Mouse (Mus musculus): ENCODE results near the gene Gm14409. TPM values are rescaled to one million over a fixed set of nuclear protein-coding genes. Genes with fewer than 3 reads are reported as not detected.
"Not testable (repeated sequence)": the region's sequence is repeated elsewhere in the genome, so short reads cannot be mapped to it uniquely, and the experiment has no call there.

The Gm14409 gene
- 0.04 TPM for polyA plus RNA-seq (2012; fragmentation: generic; extraction: Trizol)
- long read RNA-seq, experiment 1 = 0 reads
- long read RNA-seq, experiment 2, partial matches to known transcripts = 0 of 1 reads
- long read RNA-seq, experiment 2, other reads (novel, unspliced or antisense) = 1 of 1 reads

DNA sequence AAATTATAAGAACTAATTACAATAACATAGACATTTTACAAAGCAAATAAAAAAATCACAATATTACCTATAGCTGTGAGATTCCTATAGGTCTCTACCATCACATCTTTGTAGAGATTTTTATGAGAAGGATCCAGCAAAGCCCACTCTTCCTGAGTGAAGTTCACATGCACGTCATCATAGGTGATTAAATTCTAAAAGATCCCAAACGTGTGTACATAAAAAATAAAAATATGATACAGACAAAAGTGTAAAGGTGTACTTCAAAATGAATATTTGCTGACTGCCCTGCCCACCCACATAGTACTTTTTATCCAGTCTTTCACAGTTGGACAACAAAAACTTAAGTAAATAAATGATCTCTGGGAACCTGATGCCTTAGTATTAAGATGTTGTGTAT, at the start of gene Gm14409:
Gm14409 (minus strand) TSS at position 101 of the 400 bp plus-strand sequence.
- not testable (repeated sequence) for H3K27me3 ChIP-seq (ENCODE audit: control insufficient read depth, insufficient read depth, insufficient read length); H3K4me3 ChIP-seq (ENCODE audit: insufficient read depth, poor library complexity, severe bottlenecking); H3K79me3 ChIP-seq (ENCODE audit: low read depth); H3K79me2 ChIP-seq (ENCODE audit: control insufficient read depth, insufficient read depth); H3ac ChIP-seq (ENCODE audit: control insufficient read depth, insufficient read length, low read depth); H3K36me3 ChIP-seq (ENCODE audit: control insufficient read depth, insufficient read depth)

DNA sequence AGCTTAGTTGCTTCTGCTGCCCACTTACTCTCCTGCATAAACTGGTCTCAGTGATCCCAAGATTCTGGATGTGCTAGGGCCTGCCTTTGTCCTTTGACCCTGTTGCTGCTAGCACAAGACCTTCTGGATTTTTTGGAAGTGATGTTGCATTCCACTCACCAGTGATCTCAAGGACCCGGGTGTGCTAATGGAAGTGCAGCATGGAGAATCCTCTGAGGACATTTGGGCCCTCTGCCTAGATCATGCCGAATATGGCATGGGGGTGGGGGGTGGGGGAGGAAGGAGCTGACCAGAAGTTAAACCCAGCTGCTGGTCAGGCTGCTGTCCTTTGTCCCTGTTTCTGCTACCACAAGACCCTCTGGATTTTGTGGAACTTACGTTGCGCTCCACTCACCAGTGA, 42.8 kb upstream of the Gm14409 start:
- not testable (repeated sequence) for H3ac ChIP-seq (ENCODE audit: control insufficient read depth, insufficient read length, low read depth); H3K27me3 ChIP-seq (ENCODE audit: control insufficient read depth, insufficient read depth, insufficient read length); H3K36me3 ChIP-seq (ENCODE audit: control insufficient read depth, insufficient read depth); H3K79me3 ChIP-seq (ENCODE audit: low read depth); H3K79me2 ChIP-seq (ENCODE audit: control insufficient read depth, insufficient read depth); H3K4me3 ChIP-seq (ENCODE audit: insufficient read depth, poor library complexity, severe bottlenecking)

DNA sequence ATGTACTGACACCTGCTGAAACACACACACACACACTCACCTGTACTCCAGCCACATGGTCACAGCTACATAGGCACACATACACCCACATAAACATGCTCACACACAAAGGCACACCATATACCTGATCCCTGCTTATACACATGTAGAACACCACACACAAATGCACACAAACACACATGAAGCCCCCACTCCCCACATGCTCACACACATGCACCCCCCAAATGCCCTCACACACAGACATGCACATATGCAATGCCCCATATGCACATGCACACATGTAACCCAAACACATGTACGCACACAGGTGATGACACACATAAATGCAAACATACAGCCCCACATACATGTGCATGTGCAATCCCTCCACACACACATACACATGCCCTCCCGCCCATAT, 38.1 kb upstream of the Gm14409 start:
- not testable (repeated sequence) for H3ac ChIP-seq (ENCODE audit: control insufficient read depth, insufficient read length, low read depth); H3K36me3 ChIP-seq (ENCODE audit: control insufficient read depth, insufficient read depth); H3K4me3 ChIP-seq (ENCODE audit: insufficient read depth, poor library complexity, severe bottlenecking); H3K79me2 ChIP-seq (ENCODE audit: control insufficient read depth, insufficient read depth); H3K27me3 ChIP-seq (ENCODE audit: control insufficient read depth, insufficient read depth, insufficient read length); H3K79me3 ChIP-seq (ENCODE audit: low read depth)

DNA sequence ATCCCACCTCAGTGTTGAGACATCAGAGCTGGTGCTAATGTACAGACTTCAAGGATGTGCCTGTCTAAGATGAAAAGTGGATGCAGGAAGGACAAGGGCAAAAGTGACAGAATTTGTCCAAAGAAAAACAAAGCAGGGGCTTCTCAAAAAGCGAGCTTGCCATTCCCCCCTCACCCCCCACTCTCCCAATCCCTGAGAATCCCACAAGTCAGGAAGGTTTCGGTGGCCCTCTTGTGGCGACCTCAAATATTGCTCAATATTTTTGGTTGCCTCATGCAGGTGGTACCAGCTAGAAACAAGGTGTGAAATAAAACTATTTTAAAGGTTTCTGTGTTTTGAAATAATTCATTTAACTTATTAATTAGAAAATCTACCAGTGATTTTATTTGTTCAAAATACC, 16.9 kb upstream of the Gm14409 start:
- not testable (repeated sequence) for H3K79me3 ChIP-seq (ENCODE audit: low read depth); H3K36me3 ChIP-seq (ENCODE audit: control insufficient read depth, insufficient read depth)

DNA sequence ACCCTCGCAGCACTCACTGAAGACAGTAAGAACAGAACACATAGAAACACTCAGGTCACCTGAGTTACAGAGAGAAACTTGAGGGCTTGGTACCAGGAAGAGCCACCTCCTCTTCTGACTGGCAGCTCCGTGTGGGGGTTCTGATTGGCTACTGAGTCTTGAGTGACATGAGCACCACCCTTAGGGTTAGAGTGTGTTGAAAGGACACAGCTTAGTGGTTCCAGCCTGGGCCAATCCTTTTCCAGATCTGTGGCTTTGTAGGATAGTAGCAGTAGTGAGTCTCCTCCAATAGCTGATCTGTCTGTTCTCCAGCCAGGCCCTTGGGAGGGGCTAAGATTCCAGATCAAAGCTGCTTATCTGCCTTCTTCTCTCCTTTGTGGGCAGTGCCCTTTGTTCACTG, 10.9 kb upstream of the Gm14409 start:
- not testable (repeated sequence) for H3K79me3 ChIP-seq (ENCODE audit: low read depth); H3K4me3 ChIP-seq (ENCODE audit: insufficient read depth, poor library complexity, severe bottlenecking); H3K27me3 ChIP-seq (ENCODE audit: control insufficient read depth, insufficient read depth, insufficient read length); H3ac ChIP-seq (ENCODE audit: control insufficient read depth, insufficient read length, low read depth); H3K36me3 ChIP-seq (ENCODE audit: control insufficient read depth, insufficient read depth); H3K79me2 ChIP-seq (ENCODE audit: control insufficient read depth, insufficient read depth)

More for the DNA sequence above, 16.9 kb upstream of the Gm14409 start:
- not testable (repeated sequence) for H3K4me3 ChIP-seq (ENCODE audit: insufficient read depth, poor library complexity, severe bottlenecking); H3K79me2 ChIP-seq (ENCODE audit: control insufficient read depth, insufficient read depth); H3ac ChIP-seq (ENCODE audit: control insufficient read depth, insufficient read length, low read depth); H3K27me3 ChIP-seq (ENCODE audit: control insufficient read depth, insufficient read depth, insufficient read length)

DNA sequence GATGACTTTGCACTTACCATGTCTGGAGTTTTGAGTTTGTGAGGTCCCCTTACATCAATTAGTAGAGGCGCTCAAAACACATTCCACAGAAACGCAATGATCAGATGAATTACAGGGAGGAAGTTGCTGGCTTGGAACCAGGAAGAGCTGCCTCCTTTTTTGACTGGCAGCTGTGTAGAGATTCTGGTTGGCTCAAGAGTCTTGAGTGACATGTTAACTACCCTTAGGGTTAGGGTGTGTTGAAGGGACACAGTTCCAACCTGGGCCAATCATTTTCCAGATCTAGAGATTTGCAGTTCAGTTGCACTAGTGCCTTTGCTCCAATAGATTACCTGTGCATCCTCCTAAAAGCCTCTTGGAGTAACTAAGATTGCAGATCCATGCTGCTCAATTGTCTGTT, 5.4 kb upstream of the Gm14409 start:
- H3K27me3 ChIP-seq (ENCODE audit: control insufficient read depth, insufficient read depth, insufficient read length); H3K79me3 ChIP-seq (ENCODE audit: low read depth); H3K36me3 ChIP-seq (ENCODE audit: control insufficient read depth, insufficient read depth); H3K4me3 ChIP-seq (ENCODE audit: insufficient read depth, poor library complexity, severe bottlenecking); H3ac ChIP-seq (ENCODE audit: control insufficient read depth, insufficient read length, low read depth); H3K79me2 ChIP-seq (ENCODE audit: control insufficient read depth, insufficient read depth): not testable (repeated sequence)

DNA sequence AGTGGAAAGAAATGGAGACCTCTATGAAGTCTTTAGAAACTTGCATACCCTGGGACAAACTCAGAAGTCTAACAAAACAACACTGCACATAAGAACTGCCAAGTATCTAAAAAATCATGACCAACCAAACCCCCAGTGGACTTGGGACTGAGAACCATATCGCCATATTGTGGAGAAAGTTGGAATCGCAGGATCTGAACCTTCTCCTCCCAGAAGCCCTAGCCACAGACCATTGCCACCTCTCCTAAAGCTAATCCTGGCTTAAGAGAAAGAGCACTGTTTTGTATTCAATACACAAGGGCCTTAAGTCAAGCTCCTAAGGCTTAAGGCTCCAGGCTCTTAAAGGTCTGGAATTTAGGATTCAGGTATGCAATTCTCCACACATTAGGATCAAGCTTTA, 19.4 kb downstream of the Gm14409 start:
- not testable (repeated sequence) for H3K79me2 ChIP-seq (ENCODE audit: control insufficient read depth, insufficient read depth)

DNA sequence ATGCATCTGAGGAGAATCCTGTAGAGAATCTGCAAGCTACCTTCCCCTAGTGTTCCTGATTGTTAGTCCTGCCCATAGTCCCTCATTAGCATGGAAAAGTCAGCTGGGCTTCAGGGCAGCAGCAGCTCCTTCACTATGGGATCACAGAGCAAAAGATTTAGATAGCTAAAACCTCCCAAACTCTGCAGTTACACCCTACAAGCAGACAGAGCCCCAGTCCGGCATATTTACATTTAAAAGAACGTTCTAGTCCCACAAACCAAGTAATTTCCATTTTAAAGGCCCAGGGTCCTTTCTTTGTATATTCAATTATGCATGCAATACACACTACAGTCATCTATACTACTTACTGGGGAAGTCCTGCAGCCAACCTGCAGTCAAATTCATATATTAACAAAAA, 36.4 kb downstream of the Gm14409 start:
- not testable (repeated sequence) for H3K79me2 ChIP-seq (ENCODE audit: control insufficient read depth, insufficient read depth); H3K27me3 ChIP-seq (ENCODE audit: control insufficient read depth, insufficient read depth, insufficient read length); H3ac ChIP-seq (ENCODE audit: control insufficient read depth, insufficient read length, low read depth); H3K36me3 ChIP-seq (ENCODE audit: control insufficient read depth, insufficient read depth); H3K4me3 ChIP-seq (ENCODE audit: insufficient read depth, poor library complexity, severe bottlenecking); H3K79me3 ChIP-seq (ENCODE audit: low read depth)

More for the DNA sequence above, 19.4 kb downstream of the Gm14409 start:
- H3K79me3 ChIP-seq (ENCODE audit: low read depth); H3K36me3 ChIP-seq (ENCODE audit: control insufficient read depth, insufficient read depth); H3K4me3 ChIP-seq (ENCODE audit: insufficient read depth, poor library complexity, severe bottlenecking); H3K27me3 ChIP-seq (ENCODE audit: control insufficient read depth, insufficient read depth, insufficient read length); H3ac ChIP-seq (ENCODE audit: control insufficient read depth, insufficient read length, low read depth): not testable (repeated sequence)

Other genes with a start within 250 kb of the Gm14409 start
- gene Gm14401, start 192.7 kb downstream of the Gm14409 start, polyA plus RNA-seq (2012; fragmentation: generic; extraction: Trizol) = 0.05 TPM
- 7.3 TPM for gene Gm14410, start 60.6 kb downstream of the Gm14409 start, polyA plus RNA-seq (2012; fragmentation: generic; extraction: Trizol)
- 0.05 TPM for gene Gm14412, start 57.3 kb upstream of the Gm14409 start, polyA plus RNA-seq (2012; fragmentation: generic; extraction: Trizol)
- gene Gm14418, start 131.3 kb upstream of the Gm14409 start, polyA plus RNA-seq (2012; fragmentation: generic; extraction: Trizol) = 1.1 TPM
- gene Zfp970, start 197.7 kb upstream of the Gm14409 start, polyA plus RNA-seq (2012; fragmentation: generic; extraction: Trizol) = 0.90 TPM
- gene Gm14403, start 231.2 kb upstream of the Gm14409 start, polyA plus RNA-seq (2012; fragmentation: generic; extraction: Trizol) = 0.91 TPM

Measured in C2C12 (cell line).